Mouse (Mus musculus) B cell, adult (primary cell): ENCODE results near the gene Slc5a4b. TPM values are rescaled to one million over a fixed set of nuclear protein-coding genes. Genes with fewer than 3 reads are reported as not detected.

Experiments used
- total RNA-seq: library from RNA; stranded (reverse); gene quantifications from 4 replicates; pipeline ENCODE4 v1.2.4, GENCODE M21; 2023; ENCODE audit not compliant: inconsistent age

Slc5a4b gene
- 0.21 TPM in 1 of 4 replicates, not detected in the others for total RNA-seq

DNA sequence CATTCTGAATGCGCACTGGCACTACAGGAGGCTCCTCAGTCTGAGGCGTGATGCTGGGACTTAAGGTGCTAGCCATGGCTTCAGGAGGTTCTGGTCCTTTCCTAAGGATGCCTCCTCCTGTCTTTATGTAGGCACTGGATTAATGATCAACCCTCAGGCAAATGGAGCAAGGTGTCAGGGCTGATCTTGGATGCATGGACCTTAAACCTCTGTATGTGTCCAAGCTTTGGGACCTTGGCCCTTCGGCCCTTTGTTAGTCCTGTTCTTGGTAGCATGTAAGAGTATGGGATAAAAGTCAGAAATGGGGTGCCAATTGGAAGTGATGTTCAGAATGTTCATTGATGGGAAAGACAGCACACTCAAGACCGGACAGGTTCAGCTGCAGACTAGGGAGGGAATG is at the start of gene Slc5a4b:
Slc5a4b (minus strand) TSS at position 101 of the 400 bp plus-strand sequence.

DNA sequence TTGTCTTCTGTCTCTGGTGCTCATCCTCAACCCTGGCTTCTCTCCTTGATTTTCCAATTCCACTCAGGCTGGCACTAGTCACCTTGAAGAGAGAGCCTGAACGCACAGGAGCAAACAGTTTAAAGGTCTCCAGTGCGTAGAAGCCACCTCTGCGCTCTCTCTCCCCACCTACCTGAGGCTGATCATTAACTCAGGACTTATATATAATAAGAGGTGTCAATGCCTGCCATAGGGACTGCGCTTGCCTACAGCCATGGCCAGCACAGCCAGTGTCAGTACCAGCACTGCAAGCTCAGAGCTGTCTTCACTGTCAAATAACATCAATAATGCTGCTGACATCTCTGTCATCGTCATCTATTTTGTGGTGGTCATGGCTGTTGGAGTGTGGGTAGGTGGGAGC is 36.5 kb upstream of the Slc5a4b start, which contains the start of gene Slc5a4a:
Slc5a4a (plus strand) TSS at position 174 of the 400 bp plus-strand sequence.

DNA sequence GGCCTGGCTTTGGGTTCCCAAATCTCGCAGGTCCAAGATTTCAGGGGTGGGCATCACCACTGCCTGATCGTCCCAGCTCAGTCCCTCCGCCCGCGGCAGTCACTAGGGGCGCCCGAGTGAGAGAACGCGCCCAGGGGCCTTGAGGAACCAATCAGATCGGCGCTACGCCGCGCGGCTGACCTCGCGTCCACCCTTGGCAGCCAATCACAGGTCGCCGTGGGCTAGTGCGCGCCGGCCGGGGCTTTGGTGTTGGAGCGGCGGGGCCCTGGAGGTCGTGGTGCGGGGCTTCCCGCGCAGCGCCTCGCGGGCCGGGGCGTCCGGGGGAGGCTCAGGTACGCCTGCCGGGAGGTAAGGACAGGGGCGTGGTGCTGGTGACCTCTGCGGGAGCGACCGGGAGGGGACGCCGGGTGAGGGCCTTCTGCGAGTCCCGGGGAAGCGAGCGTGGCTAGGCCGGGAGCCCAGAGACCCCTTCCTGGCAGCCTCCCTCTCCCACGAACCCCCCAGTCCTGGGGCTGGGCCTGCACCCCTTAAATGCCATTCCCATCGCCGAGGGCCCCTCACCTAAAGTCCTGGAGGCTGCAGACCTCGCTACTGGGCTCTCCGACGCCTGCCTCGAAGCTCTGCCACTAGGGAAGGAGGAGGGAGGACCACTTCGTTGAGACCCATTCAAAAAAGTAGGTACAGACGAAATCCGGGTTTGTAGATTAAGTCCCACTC is 78.2 kb downstream of the Slc5a4b start, which contains the start of gene Zfp280b:
Zfp280b (plus strand) TSS at position 249 of the 717 bp plus-strand sequence.

Other genes starting within 250 kb of the Slc5a4b start
- 14.4 to 19.2 TPM (median 14.8 TPM) in 4 replicates for gene Derl3, start 217.5 kb downstream of the Slc5a4b start, total RNA-seq
- 75.2 to 82.6 TPM (median 81.7 TPM) in 4 replicates for gene Smarcb1, start 189.3 kb downstream of the Slc5a4b start, total RNA-seq
- 144 to 159 TPM (median 149 TPM) in 4 replicates for gene Chchd10, start 177.8 kb downstream of the Slc5a4b start, total RNA-seq
- 2.2 to 5.1 TPM (median 3.2 TPM) in 4 replicates for gene Mmp11, start 174.5 kb downstream of the Slc5a4b start, total RNA-seq
- not detected in 4 replicates for gene Gm867, start 170.3 kb downstream of the Slc5a4b start, total RNA-seq
- gene Vpreb3, start 167.9 kb downstream of the Slc5a4b start, total RNA-seq = 106 to 145 TPM (median 134 TPM) in 4 replicates
- 1.3 to 2.0 TPM (median 1.6 TPM) in 4 replicates for gene Gm5134, start 156.4 kb downstream of the Slc5a4b start, total RNA-seq
- gene Zfp280b, start 78.3 kb downstream of the Slc5a4b start, total RNA-seq = 10.6 to 16.2 TPM (median 12.9 TPM) in 4 replicates
- gene Slc5a4a, start 36.5 kb upstream of the Slc5a4b start, total RNA-seq = not detected in 4 replicates
- 9.1 to 10.0 TPM (median 9.2 TPM) in 4 replicates for gene Prmt2, start 126.9 kb upstream of the Slc5a4b start, total RNA-seq
- gene S100b, start 142.9 kb upstream of the Slc5a4b start, total RNA-seq = not detected in 4 replicates
- 4.3 to 7.5 TPM (median 5.4 TPM) in 4 replicates for gene Dip2a, start 234.3 kb upstream of the Slc5a4b start, total RNA-seq